Mouse (Mus musculus) ES-Bruce4 (cell line): ENCODE data around the gene Efna4. TPM values are rescaled to one million over a fixed set of nuclear protein-coding genes. Genes with fewer than 3 reads are reported as not detected.

ENCODE experiments used
- H3K27ac ChIP-seq: 2 replicates; pipeline ENCODE4 v1.5.1; 2012; ENCODE audit warnings: low read length, inconsistent platforms; ENCODE audit not compliant: insufficient read depth
- H3K27me3 ChIP-seq: 2 replicates; pipeline ENCODE4 v1.6.1; 2012; ENCODE audit warnings: mild to moderate bottlenecking, low read length, inconsistent platforms; ENCODE audit not compliant: control insufficient read depth, poor library complexity, insufficient read depth, severe bottlenecking
- H3K36me3 ChIP-seq: 2 replicates; pipeline ENCODE4 v1.6.1; 2012; ENCODE audit warnings: inconsistent platforms, mild to moderate bottlenecking, low read length, moderate library complexity; ENCODE audit not compliant: control insufficient read depth, poor library complexity, insufficient read depth, severe bottlenecking
- H3K4me1 ChIP-seq: one replicate; pipeline ENCODE4 v1.8.1; 2011; ENCODE audit warnings: low read length; ENCODE audit not compliant: control insufficient read depth, insufficient read depth
- H3K4me3 ChIP-seq: 2 replicates; pipeline ENCODE4 v1.5.1; 2011; ENCODE audit warnings: low read depth, mild to moderate bottlenecking, low read length
- H3K9ac ChIP-seq: 2 replicates; pipeline ENCODE4 v1.6.1; 2012; ENCODE audit warnings: low read depth, mild to moderate bottlenecking, inconsistent platforms; ENCODE audit not compliant: poor library complexity, severe bottlenecking
- H3K9me3 ChIP-seq: replicated peaks from 2 replicates; pipeline ENCODE4 v1.6.1; 2012; ENCODE audit warnings: mild to moderate bottlenecking, low read length, inconsistent platforms; ENCODE audit not compliant: control insufficient read depth, poor library complexity, insufficient read depth, severe bottlenecking
- CTCF ChIP-seq: IDR thresholded peaks from one replicate; pipeline ENCODE4 v1.8.1; 2011; ENCODE audit warnings: low read depth, low read length
- EP300 ChIP-seq: IDR thresholded peaks from 2 replicates; pipeline ENCODE4 v1.6.1; 2011; ENCODE audit warnings: low read depth, low read length; ENCODE audit not compliant: insufficient read depth
- POLR2A ChIP-seq: IDR thresholded peaks from one replicate; pipeline ENCODE4 v1.8.1; 2011; ENCODE audit warnings: low read length; ENCODE audit not compliant: insufficient read depth
- polyA plus RNA-seq: library from polyadenylated mRNA; stranded (reverse); fragments of >200 nt; gene quantifications from 2 replicates; pipeline ENCODE4 v1.2.4, GENCODE M21; 2011; ENCODE audit warnings: low read depth; ENCODE audit not compliant: missing spikeins, insufficient read depth, insufficient read length

The Efna4 gene
- polyA plus RNA-seq, 1 experiment: 14.6 TPM

- H3K9ac ChIP-seq: no peak overlapping the region
These were observed 27.9 kb upstream of the Efna4 start for GRCm38 (mm10) chr3:89365486-89366414.

GRCm38 (mm10) chr3:89365153-89365485 is 27.3 kb upstream of the Efna4 start, which contains the start of gene Dcst1:
Gene Dcst1, minus strand, starts transcription at chr3:89365253.
- H3K4me1 ChIP-seq: no peaks in the 10 kb centered on the region
- H3K9ac ChIP-seq: no peak within 1 kb of the TSS
- no peaks in the 10 kb centered on the region for H3K9me3 ChIP-seq
- H3K4me3 ChIP-seq: peak within 1 kb of the TSS; percentile 18
- H3K36me3 ChIP-seq: no peaks in the 10 kb centered on the region
- H3K27ac ChIP-seq: no peak within 1 kb of the TSS
- H3K27me3 ChIP-seq: no peaks in the 10 kb centered on the region
- no peak for TF ChIP-seq EP300
- no peak for TF ChIP-seq POLR2A
- no peak for TF ChIP-seq CTCF

More at GRCm38 (mm10) chr3:89365486-89366414, 27.9 kb upstream of the Efna4 start:
- H3K4me3 ChIP-seq: peak overlapping the region; percentile 18
- TF ChIP-seq EP300: no peak
- no peak for TF ChIP-seq CTCF
- no peak for TF ChIP-seq POLR2A
- H3K36me3 ChIP-seq: no peaks in the 10 kb centered on the region
- H3K27ac ChIP-seq: no peak overlapping the region
- H3K27me3 ChIP-seq: no peaks in the 10 kb centered on the region
- H3K9me3 ChIP-seq: no peaks in the 10 kb centered on the region
- H3K4me1 ChIP-seq: peaks cover 2% of the 10 kb centered on the region

GRCm38 (mm10) chr3:89364631-89365030 is 26.8 kb upstream of the Efna4 start:
- H3K36me3 ChIP-seq: no peaks in the 10 kb centered on the region
- no peaks in the 10 kb centered on the region for H3K9me3 ChIP-seq
- H3K27ac ChIP-seq: no peak overlapping the region
- no peaks in the 10 kb centered on the region for H3K4me1 ChIP-seq
- no peak overlapping the region for H3K4me3 ChIP-seq
- no peak overlapping the region for H3K9ac ChIP-seq
- H3K27me3 ChIP-seq: no peaks in the 10 kb centered on the region
- TF ChIP-seq CTCF (no peak), POLR2A (no peak), EP300 (no peak)

GRCm38 (mm10) chr3:89361675-89362074 is 23.8 kb upstream of the Efna4 start, which contains the start of gene Dcst2:
Gene Dcst2, plus strand, starts transcription at chr3:89361975.
- Histone ChIP-seq H3K4me1 (no peaks in the 10 kb centered on the region), H3K9ac (no peak within 1 kb of the TSS), H3K9me3 (no peaks in the 10 kb centered on the region), H3K27ac (no peak within 1 kb of the TSS), H3K4me3 (no peak within 1 kb of the TSS), H3K36me3 (no peaks in the 10 kb centered on the region), H3K27me3 (no peaks in the 10 kb centered on the region)
- TF ChIP-seq CTCF: no peak
- no peak for TF ChIP-seq EP300
- TF ChIP-seq POLR2A: no peak

- H3K9ac ChIP-seq: no peak overlapping the region
- no peaks in the 10 kb centered on the region for H3K9me3 ChIP-seq
- H3K4me3 ChIP-seq: no peak overlapping the region
- H3K27ac ChIP-seq: no peak overlapping the region
- no peaks in the 10 kb centered on the region for H3K36me3 ChIP-seq
- TF ChIP-seq POLR2A (no peak), CTCF (no peak), EP300 (no peak)
- no peaks in the 10 kb centered on the region for H3K27me3 ChIP-seq
- no peaks in the 10 kb centered on the region for H3K4me1 ChIP-seq
These were observed 22.4 kb upstream of the Efna4 start for GRCm38 (mm10) chr3:89360237-89360636.

- H3K4me1 ChIP-seq: no peaks in the 10 kb centered on the region
- no peak for TF ChIP-seq EP300
- no peaks in the 10 kb centered on the region for H3K36me3 ChIP-seq
- H3K27me3 ChIP-seq: no peaks in the 10 kb centered on the region
- no peak overlapping the region for H3K4me3 ChIP-seq
- no peaks in the 10 kb centered on the region for H3K9me3 ChIP-seq
- no peak overlapping the region for H3K27ac ChIP-seq
- H3K9ac ChIP-seq: no peak overlapping the region
These were observed 21.8 kb upstream of the Efna4 start for GRCm38 (mm10) chr3:89359630-89360029.
